Mouse (Mus musculus): ENCODE results near the gene Dlk2. TPM values are rescaled to one million over a fixed set of nuclear protein-coding genes. Genes with fewer than 3 reads are reported as not detected.

The Dlk2 gene
- polyA plus RNA-seq, 2 experiments: 10.1 to 20.8 TPM

DNA sequence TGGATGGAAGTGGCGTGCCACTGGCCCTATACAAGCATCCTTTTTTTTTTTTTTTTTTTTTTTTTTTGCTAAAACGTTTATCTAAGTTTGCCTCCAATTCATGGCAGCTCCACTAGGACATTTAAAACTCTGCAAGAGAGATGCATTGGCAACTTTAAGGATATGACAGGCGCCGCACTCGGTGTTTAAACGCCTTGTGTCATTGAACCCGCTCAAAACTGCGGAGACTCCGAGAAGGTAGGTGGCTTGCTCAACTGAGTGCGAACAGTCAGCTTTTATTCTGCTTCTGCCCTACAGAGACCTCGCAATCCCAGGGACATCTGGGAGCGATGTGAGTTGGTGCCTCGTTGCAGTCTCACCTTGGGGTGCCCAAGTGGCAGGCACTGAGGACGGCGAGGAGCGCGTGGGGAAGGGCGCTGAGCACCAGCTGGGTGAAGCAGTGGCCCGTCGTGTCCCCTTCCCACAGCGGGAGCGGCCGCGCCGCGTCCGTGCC lies 30.2 kb downstream of the Dlk2 start:
- WGBS: 3% methylated on average over 27 of the region's 27 CpGs
- H3K27ac ChIP-seq (replicated peaks; ENCODE audit: low read depth, low read length): peak overlapping the region; percentile 81
- H3K9ac ChIP-seq (ENCODE audit: low read depth, low read length, severe bottlenecking): peak overlapping the region; percentile 75
- ATAC-seq (ENCODE audit: low FRiP score, low read depth) (no peak; the same call in 1 of the 2 replicates), DNase-seq (ENCODE audit: low spot score) (no peak)
- H3K9me3 ChIP-seq (ENCODE audit: control insufficient read depth, low read length): no peaks in the 10 kb centered on the region
- peaks cover 4% of the 10 kb centered on the region; the same call in 1 of the 2 replicates for H3K36me3 ChIP-seq (ENCODE audit: control insufficient read depth, insufficient read depth, low read length)
- no peaks in the 10 kb centered on the region for H3K27me3 ChIP-seq (ENCODE audit: control insufficient read depth, insufficient read depth, low read length)
- TF ChIP-seq POLR2A (IDR thresholded peaks at IDR 0.05; ENCODE audit: borderline replicate concordance, extremely low read depth, insufficient read depth, insufficient read length): no peak
- peak overlapping the region; percentile 86 for H3K4me2 ChIP-seq (replicated peaks; ENCODE audit: low read depth, low read length, severe bottlenecking)
- H3K4me3 ChIP-seq (replicated peaks; ENCODE audit: low read length): peak overlapping the region; percentile 71
- peaks cover 7% of the 10 kb centered on the region for H3K4me1 ChIP-seq (ENCODE audit: control insufficient read depth, insufficient read depth, low read length)

DNA sequence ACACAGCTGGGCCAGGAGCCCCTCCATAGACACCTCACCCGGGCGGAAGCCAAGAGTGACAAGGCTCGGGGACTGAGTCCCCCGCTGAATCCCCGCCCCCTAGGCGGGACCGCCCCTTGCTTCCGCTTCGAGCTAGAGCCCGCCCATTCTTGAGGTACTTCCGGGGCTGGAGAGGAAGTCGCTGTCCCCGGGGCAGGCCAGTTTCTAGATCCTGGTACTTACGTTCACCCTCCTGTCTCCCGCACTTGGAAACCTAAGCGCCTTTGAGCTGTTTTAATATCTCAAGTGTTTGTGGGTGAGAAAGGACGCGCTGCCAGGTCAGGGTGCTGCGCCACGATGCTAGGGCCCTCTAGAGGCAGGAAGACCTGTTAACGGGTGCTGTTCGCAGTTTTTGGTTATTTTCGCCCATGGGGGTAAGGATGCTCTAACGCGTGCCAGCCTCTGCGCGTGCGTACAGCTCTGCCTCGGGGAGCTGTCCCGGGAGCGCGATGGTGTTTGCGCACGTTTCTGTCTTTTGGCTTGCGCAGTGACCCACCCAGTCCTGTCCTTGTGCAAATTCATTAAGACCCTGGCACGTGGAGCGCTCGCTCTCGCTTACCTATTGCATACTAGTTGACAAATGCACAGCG lies 30.8 kb downstream of the Dlk2 start, which contains the start of gene Abcc10:
Gene Abcc10, minus strand, starts transcription at position 447 of the 629 bp plus-strand sequence.
- H3K36me3 ChIP-seq (ENCODE audit: control insufficient read depth, insufficient read depth, low read length): peaks cover 4% of the 10 kb centered on the region; the same call in 1 of the 2 replicates
- H3K4me1 ChIP-seq (ENCODE audit: control insufficient read depth, insufficient read depth, low read length): peaks cover 7% of the 10 kb centered on the region
- 5% methylated on average over 40 of the region's 40 CpGs for WGBS
- peak within 1 kb of the TSS; percentile 81 for H3K27ac ChIP-seq (replicated peaks; ENCODE audit: low read depth, low read length)
- peak within 1 kb of the TSS; percentile 75 for H3K9ac ChIP-seq (ENCODE audit: low read depth, low read length, severe bottlenecking)
- TF ChIP-seq POLR2A (IDR thresholded peaks at IDR 0.05; ENCODE audit: borderline replicate concordance, extremely low read depth, insufficient read depth, insufficient read length): peak; percentile 95
- ATAC-seq (ENCODE audit: low FRiP score, low read depth) (peak; percentile 98), DNase-seq (ENCODE audit: low spot score) (peak; percentile 97)
- peak within 1 kb of the TSS; percentile 86 for H3K4me2 ChIP-seq (replicated peaks; ENCODE audit: low read depth, low read length, severe bottlenecking)
- H3K9me3 ChIP-seq (ENCODE audit: control insufficient read depth, low read length): no peaks in the 10 kb centered on the region
- no peaks in the 10 kb centered on the region for H3K27me3 ChIP-seq (ENCODE audit: control insufficient read depth, insufficient read depth, low read length)
- H3K4me3 ChIP-seq (replicated peaks; ENCODE audit: low read length): peak within 1 kb of the TSS; percentile 71

DNA sequence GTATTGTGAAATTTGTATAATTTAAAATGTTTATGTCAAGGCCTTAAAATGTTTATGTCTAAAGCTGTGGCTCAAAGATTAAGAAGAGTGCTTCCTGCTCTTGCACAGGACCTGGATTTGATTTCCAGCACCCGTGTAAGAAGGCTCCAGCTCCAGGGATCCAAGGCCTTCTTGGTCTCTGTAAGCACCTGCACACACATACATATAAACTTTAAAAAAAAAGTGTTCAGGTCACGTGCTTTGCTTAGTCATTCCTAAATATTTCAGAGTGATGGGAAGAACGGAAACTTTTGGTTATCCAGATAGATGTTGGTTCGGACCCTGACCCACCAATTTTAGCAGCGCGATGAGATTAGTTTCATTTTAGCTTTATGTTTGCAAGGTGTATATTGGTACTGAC lies 31.5 kb downstream of the Dlk2 start:
- Histone ChIP-seq H3K4me1 (ENCODE audit: control insufficient read depth, insufficient read depth, low read length) (peaks cover 7% of the 10 kb centered on the region), H3K36me3 (ENCODE audit: control insufficient read depth, insufficient read depth, low read length) (no peaks in the 10 kb centered on the region), H3K4me3 (replicated peaks; ENCODE audit: low read length) (peak overlapping the region; percentile 71; the same call in 1 of the 2 replicates), H3K9ac (ENCODE audit: low read depth, low read length, severe bottlenecking) (no peak overlapping the region), H3K4me2 (replicated peaks; ENCODE audit: low read depth, low read length, severe bottlenecking) (peak overlapping the region; percentile 86), H3K27me3 (ENCODE audit: control insufficient read depth, insufficient read depth, low read length) (no peaks in the 10 kb centered on the region), H3K27ac (replicated peaks; ENCODE audit: low read depth, low read length) (peak overlapping the region; percentile 81; the same call in 1 of the 2 replicates), H3K9me3 (ENCODE audit: control insufficient read depth, low read length) (no peaks in the 10 kb centered on the region)
- ATAC-seq (ENCODE audit: low FRiP score, low read depth) (no peak), DNase-seq (ENCODE audit: low spot score) (no peak)
- WGBS: 69% methylated on average over 6 of the region's 6 CpGs
- no peak for TF ChIP-seq POLR2A (IDR thresholded peaks at IDR 0.05; ENCODE audit: borderline replicate concordance, extremely low read depth, insufficient read depth, insufficient read length)

DNA sequence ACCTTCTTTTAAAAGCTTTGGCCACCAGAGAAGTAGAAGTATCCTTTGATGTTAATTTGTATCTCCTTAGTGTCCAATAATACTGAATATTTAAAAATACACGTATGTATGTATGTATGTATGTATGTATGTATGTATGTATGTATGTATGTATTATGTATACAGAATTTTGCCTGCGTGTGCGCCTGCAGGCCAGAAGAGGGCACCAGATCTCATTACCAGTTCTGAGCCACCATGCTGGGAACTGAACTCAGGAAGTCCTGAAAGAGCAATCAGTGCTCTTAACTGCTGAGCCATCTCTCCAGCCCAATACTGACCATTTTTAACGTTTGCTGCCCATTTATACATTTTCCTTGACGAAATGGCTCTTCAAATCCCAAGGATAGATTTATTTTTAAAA lies 39.3 kb downstream of the Dlk2 start:
- Histone ChIP-seq H3K36me3 (ENCODE audit: control insufficient read depth, insufficient read depth, low read length) (no peaks in the 10 kb centered on the region), H3K9me3 (ENCODE audit: control insufficient read depth, low read length) (no peaks in the 10 kb centered on the region), H3K4me1 (ENCODE audit: control insufficient read depth, insufficient read depth, low read length) (no peaks in the 10 kb centered on the region), H3K4me2 (replicated peaks; ENCODE audit: low read depth, low read length, severe bottlenecking) (no peak overlapping the region), H3K4me3 (replicated peaks; ENCODE audit: low read length) (no peak overlapping the region), H3K9ac (ENCODE audit: low read depth, low read length, severe bottlenecking) (no peak overlapping the region), H3K27me3 (ENCODE audit: control insufficient read depth, insufficient read depth, low read length) (no peaks in the 10 kb centered on the region), H3K27ac (replicated peaks; ENCODE audit: low read depth, low read length) (no peak overlapping the region)
- no peak for DNase-seq (ENCODE audit: low spot score)
- no peak for TF ChIP-seq POLR2A (IDR thresholded peaks at IDR 0.05; ENCODE audit: borderline replicate concordance, extremely low read depth, insufficient read depth, insufficient read length)
- ATAC-seq (ENCODE audit: low FRiP score, low read depth): no peak
- 33% methylated on average over 5 of the region's 5 CpGs for WGBS

DNA sequence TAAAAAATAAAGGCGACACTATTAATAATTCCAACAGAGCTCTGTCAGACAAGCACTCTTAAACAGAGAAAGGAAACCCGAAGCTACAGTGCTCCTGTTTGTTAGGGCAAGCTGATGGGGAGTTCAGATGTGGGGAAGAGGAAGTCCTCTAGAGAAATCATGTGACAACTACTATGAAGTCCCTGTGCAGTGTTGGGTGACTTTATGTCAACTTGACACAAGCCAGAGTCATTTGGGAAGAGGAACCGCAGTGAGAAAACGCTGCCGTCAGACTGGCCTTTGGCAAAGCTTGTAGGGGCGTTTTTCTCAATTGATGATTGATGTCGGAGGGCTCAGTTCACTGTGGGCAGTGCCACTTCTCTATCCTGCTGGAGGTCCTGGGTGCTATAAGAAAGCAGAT lies 44.0 kb downstream of the Dlk2 start:
- no peak overlapping the region for H3K4me3 ChIP-seq (replicated peaks; ENCODE audit: low read length)
- H3K27ac ChIP-seq (replicated peaks; ENCODE audit: low read depth, low read length): no peak overlapping the region
- no peaks in the 10 kb centered on the region for H3K27me3 ChIP-seq (ENCODE audit: control insufficient read depth, insufficient read depth, low read length)
- 75% methylated on average over 7 of the region's 7 CpGs for WGBS
- no peaks in the 10 kb centered on the region for H3K9me3 ChIP-seq (ENCODE audit: control insufficient read depth, low read length)
- ATAC-seq (ENCODE audit: low FRiP score, low read depth) (no peak), DNase-seq (ENCODE audit: low spot score) (no peak)
- no peaks in the 10 kb centered on the region for H3K36me3 ChIP-seq (ENCODE audit: control insufficient read depth, insufficient read depth, low read length)
- no peak overlapping the region for H3K4me2 ChIP-seq (replicated peaks; ENCODE audit: low read depth, low read length, severe bottlenecking)
- H3K4me1 ChIP-seq (ENCODE audit: control insufficient read depth, insufficient read depth, low read length): no peaks in the 10 kb centered on the region
- no peak for TF ChIP-seq POLR2A (IDR thresholded peaks at IDR 0.05; ENCODE audit: borderline replicate concordance, extremely low read depth, insufficient read depth, insufficient read length)
- no peak overlapping the region for H3K9ac ChIP-seq (ENCODE audit: low read depth, low read length, severe bottlenecking)
